Mouse (Mus musculus): ENCODE measurements around the gene Cyp3a59. TPM values are rescaled to one million over a fixed set of nuclear protein-coding genes. Genes with fewer than 3 reads are reported as not detected.
"Not testable (repeated sequence)": the region's sequence is repeated elsewhere in the genome, so short reads cannot be mapped to it uniquely, and the experiment has no call there.

The Cyp3a59 gene
- 1.7 TPM in 1 of 2 replicates, not detected in the other for total RNA-seq (2021)
- long read RNA-seq, transcript Cyp3a59-201 (13 exons, 1,990 nt): major isoform, 36 of 52 reads
- long read RNA-seq, partial matches to known transcripts: 10 of 52 reads
- long read RNA-seq, other reads (novel, unspliced or antisense): 6 of 52 reads

DNA sequence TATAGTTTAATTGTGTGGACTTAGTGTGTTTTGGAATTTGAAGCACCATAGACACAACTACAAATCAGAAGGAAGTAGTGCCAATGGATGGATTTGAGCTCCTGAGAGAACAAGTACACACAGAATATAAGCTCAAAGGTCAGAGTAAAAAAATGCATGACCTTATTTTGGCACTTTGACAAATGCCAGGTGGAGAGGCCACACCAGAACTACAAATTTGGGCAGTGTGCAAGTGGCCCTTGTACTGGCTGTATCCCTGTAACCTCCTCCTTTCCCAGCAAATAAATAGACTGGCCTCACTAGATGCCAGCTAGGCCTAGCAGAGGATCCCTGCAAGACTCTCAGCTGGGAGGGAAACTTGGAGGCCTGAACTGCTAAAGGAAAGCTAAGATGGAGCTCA lies at the start of gene Cyp3a59:
Gene Cyp3a59 (plus strand): TSS at position 313 of the 400 bp plus-strand sequence.
- DNase-seq: not testable (repeated sequence)

DNA sequence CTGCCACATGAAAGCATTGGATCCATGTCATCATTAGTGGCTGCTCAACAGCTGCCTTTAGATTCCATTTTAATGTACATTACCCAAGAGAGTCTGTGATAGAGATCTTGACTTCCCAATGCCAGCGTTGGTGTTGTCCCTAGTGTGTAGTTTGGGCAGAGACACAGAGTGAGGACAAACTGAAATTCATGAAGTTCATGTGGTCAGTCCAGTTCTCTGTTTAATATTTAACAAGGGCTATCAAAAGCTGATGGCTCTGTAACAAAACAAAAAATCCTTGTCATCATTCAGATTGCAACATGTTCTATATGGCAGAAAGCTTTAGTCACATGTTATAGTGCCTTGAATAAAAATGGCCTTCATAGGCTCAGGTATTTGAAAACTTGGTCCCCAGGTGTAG lies 9.0 kb upstream of the Cyp3a59 start:
- no peak for DNase-seq

DNA sequence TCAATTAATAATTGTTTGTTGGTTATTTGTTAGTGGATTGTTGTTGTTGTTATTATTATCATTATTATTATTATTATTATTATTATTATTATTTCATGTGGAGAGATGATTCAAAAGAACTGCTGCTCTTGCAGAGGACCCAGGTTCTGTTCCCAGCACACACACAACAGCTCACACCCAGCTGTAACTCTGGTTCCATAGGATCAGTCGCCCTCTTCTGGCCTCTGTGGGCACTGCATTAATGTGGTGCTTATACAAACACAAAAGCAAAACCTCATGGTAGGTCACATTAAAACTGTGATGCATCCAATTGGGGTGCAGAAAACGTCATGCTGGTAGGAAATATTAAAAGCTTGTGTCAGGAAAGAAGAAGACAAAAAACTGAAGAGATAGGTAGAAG lies 68.8 kb downstream of the Cyp3a59 start:
- DNase-seq: no peak

DNA sequence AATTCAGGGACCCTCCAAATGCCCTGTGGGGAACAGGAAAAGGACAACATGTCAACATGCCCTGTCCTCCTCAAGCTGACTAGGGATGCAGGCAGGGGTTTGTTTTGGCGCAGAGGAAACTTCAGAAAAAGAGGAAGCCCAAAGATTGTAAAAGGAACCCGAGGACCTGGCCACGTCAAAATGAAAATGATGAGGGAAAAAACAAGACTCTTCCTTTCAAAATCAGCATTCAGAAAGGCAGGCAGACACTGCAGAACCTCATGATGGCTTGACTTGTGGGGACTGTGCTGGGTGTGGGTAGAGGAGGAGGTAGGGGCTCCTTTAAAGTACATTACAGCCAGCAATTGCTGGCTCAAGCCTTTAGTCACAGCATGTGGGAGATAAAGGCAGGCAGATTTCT lies 71.4 kb downstream of the Cyp3a59 start:
- DNase-seq: no peak

DNA sequence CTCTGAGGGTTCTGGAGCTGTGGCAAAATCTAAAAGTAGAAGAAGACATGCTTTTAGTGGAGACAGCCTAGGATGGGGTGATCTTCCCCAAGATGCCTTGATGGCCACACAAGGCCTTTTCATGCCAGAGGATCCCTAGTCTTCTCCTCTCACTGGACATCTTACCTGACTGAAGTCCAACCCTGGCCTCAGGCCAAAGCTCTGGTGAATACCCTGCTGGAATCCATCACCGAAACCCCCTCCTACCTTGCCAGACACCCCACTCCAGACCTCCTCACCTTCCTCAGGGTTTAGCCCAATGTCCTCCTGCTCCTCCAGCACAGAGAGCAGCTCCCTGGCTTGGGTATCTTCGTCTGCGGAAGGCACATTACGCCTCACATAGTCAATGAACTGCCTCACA lies 79.3 kb downstream of the Cyp3a59 start:
- DNase-seq: not testable (repeated sequence)

DNA sequence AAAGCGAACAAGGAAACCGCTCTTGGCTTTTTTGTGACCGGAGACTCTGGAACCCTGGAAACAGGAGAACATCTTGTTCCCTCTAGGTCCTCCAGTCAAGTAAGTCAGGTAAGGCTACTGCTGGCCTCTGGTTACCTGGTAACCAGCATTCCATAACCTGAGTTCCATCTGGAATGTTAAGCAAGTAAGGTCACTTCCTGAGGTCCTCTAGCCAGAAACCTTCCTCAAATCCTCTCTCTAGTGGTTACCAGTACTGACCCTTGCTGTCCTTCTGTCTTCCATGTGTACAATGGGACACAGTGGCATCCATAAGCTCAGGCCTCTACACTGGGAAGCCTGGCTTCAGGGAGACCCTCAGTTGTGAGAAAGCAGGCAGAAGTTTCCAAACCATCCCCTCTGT lies 81.4 kb downstream of the Cyp3a59 start, which contains the start of gene Gm5565:
Gene Gm5565 (minus strand): TSS at position 101 of the 400 bp plus-strand sequence.
- not testable (repeated sequence) for DNase-seq

Other genes starting within 250 kb of the Cyp3a59 start
- 0.18 and 18.3 TPM in 2 replicates for gene Cyp3a11, start 199.3 kb upstream of the Cyp3a59 start, total RNA-seq (2021)
- 10.8 TPM in 1 of 2 replicates, not detected in the other for gene Cyp3a25, start 69.6 kb upstream of the Cyp3a59 start, total RNA-seq (2021)
- not detected in 2 replicates for gene Gm5565, start 81.3 kb downstream of the Cyp3a59 start, total RNA-seq (2021)
- gene Gm6309, start 91.5 kb downstream of the Cyp3a59 start, total RNA-seq (2021): not detected in 2 replicates
- gene 1700001J03Rik, start 106.0 kb downstream of the Cyp3a59 start, total RNA-seq (2021): 2.1 TPM in 1 of 2 replicates, not detected in the other
- 69.2 and 69.8 TPM in 2 replicates for gene Rnf6, start 142.3 kb downstream of the Cyp3a59 start, total RNA-seq (2021)
- 107 and 135 TPM in 2 replicates for gene Cdk8, start 152.0 kb downstream of the Cyp3a59 start, total RNA-seq (2021)

All from adrenal gland, postnatal 25 days (tissue).